Mouse (Mus musculus) frontal cortex, adult 2 months (tissue): ENCODE results near the gene Arpc1b. TPM values are rescaled to one million over a fixed set of nuclear protein-coding genes. Genes with fewer than 3 reads are reported as not detected.
"Not testable (repeated sequence)": the region's sequence is repeated elsewhere in the genome, so short reads cannot be mapped to it uniquely, and the experiment has no call there.

ENCODE experiments used
- DNase-seq, 2 experiments: peaks; one replicate each; pipeline ENCODE4 v3.0.0; 2022; ENCODE audit warnings: low spot score in 1 of 2; ENCODE audit errors: extremely low spot score in 1 of 2
- polyA plus RNA-seq: library from polyadenylated mRNA; depleted of rRNA; stranded (reverse); fragments of >200 nt; gene quantifications from 2 replicates; pipeline ENCODE4 v1.2.3, GENCODE M21; 2012; rRNA removed

Arpc1b gene
- 71.6 and 73.6 TPM in 2 replicates for polyA plus RNA-seq

DNA sequence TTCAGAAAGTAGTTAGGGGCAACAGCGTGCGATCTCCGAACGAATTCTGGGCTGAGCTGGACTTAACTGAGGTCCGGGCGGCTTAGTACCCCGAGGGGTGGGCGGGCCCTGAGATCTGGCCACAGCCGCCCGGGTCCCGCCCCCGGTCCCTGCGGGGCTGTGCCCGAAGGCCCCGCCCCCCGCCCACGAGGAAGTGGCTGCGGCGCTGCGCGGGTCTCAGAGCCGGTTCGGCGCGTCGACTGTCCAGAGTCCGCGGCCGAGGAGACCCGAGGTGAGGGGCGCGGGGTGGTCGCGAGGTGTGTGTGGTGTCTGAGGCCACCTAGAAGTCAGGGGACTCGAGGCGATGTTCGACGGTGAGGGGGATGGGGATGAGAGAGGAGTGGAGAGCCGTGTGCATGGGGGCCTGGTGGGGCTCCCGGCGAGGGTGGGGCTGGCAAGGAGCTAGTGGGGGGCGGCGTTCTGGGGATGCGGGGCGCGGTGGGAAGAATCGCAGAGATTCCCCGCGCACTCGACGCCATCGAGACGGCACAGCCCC lies at the start of gene Arpc1b:
Arpc1b (plus strand) TSS at position 145 of the 535 bp plus-strand sequence.
- DNase-seq = no peak

DNA sequence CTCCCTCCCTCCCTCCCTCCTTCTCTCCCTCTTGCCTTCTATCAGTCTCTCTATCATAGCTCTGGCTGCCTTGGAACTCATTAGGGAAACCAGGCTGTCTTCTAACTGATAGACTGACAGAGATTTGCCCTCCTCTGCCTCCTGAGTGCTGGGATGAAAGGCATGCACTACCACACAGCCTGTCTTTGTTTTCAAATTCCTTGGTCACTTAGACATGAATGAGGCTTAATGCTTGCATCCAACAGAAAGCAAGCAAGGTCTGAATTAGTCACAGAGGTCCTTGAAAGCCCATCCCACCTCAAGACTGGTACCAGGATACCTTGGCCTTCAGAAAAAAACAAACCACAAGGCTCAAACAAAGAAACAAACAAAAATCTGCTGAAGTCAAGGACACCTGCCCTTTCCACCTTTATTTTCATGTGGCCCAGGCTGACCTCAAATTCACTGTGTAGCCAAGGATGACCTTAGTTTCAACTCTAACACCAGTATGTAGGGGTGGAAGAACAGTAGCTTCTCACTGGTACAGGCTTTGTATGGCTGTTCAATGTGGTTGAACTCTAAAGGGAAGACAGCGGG lies 49.2 kb upstream of the Arpc1b start:
- no peak for DNase-seq

DNA sequence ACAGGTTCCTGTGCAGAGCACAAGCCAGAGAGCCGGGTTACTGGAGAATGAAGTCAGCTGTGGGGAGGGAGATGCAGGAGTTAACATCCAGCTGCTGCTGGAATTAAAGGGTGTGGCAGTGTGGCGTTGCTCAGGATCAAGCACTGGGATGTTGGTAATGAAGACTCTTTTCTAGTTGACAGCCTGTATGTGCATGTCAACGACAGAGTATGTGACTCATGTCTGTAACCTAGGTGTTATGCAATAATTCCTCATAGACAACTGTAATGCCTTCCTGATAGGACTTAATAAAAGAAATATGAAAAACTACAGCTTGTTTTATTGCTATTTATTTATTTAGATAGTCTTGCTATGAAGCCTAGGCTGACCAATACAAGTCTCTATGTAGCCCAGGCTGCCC lies 45.2 kb upstream of the Arpc1b start:
- no peak for DNase-seq

DNA sequence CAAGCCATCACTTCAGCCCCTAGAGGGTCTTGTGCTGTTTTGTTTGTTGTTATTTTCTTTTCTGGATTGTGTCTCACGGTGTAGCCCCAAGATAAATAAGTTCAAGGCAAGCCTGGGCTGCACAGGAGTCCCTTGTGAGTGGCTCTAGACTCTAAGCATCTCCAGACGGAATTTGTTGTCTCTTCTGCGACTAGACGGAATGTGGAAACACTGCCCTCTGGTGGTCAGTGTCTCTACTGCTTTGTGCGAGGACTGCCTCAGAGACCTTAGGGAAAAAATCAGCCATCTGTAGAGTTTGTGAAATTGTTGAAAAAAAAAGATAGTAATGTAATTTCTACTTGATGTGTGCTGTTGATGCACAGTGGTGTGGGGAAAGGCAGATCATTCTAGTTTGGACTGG lies 44.3 kb upstream of the Arpc1b start:
- peak in 1 of 2 experiments; percentile 90 for DNase-seq

DNA sequence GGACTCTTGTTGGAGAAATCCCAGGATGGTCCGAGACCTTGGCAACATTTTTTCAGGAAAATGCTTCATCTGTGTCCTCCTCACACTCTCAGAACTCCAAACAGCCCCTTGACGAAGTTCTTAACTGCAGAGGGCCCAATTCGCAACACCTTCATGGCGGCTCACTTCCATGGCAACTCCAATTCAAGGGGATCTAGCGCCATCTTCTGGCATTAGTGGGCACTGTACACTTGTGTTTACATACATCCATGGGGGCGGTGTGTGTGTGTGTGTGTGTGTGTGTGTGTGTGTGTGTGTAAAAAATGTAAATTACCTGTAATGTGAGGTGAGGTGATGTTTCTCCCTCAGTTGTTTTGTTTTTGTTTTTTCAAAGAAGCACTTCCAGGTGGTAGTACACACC lies 42.7 kb upstream of the Arpc1b start:
- no peak for DNase-seq

DNA sequence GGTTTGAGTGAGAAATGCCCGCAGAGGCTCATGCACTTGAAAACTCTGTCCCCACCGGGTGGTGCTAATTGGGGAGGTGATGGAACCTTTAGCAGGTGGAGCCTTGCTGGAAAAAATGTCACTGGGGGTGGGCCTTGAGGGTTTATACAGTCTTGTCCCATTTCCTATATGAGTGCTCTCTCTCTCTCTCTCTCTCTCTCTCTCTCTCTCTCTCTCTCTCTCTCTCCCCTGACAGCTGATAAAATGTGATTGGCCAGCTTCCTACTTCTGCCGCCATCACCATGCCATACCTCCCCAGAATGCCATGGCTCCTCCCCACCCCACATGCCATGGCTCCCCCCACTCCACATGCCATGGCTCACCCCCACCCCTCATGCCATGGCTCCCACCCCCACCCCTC lies 38.9 kb upstream of the Arpc1b start:
- DNase-seq = no peak

DNA sequence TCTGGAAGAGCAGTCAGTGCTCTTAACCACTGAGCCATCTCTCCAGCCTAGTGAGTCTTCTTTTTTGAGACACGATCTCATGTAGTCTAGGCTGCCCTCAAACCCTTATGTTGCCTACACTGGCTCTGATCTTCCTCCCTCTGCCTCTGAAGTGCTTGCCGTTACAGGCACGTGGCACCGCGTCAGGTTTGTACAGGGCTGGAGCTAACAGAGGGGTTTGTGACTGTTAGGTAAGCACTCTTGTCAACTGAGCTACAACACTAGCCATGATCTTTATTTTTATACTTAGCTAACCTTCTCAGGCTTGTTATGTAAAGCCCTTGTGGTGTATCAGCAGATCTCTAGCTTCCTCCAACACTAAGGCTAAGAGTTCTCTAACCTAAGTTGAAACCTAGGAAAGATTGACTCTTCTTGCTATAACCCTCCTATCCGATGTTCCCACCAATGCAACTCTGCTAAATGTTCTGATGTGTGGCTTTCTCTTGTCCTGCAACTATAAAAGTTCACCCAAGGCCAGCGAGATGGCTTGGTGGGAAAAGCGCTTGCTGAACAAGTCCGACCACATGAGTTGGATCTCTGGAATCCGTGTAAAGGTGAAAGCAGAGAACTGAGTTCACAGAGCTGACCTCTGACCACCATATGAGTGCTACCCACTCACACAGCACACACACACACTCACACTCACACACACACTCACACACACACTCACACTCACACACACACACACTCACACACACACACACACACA lies 32.0 kb upstream of the Arpc1b start:
- DNase-seq = no peak

DNA sequence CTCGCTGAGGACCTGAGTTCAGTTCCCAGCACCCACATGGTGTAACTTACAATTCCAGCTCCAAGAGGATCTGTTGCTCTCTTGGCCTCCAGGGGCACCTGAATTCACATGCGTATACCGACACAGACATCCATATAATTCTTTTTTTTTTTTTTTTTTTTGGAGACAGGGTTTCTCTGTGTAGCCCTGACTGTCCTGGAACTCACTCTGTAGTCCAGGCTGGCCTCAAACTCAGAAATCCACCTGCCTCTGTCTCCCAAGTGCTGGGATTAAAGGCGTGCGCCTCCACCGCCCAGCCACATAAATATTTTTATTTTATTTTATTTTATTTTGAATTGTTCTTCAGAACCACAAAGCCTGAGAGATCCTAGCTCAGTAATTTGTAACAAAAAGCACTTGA lies 30.8 kb upstream of the Arpc1b start:
- not testable (repeated sequence) for DNase-seq

DNA sequence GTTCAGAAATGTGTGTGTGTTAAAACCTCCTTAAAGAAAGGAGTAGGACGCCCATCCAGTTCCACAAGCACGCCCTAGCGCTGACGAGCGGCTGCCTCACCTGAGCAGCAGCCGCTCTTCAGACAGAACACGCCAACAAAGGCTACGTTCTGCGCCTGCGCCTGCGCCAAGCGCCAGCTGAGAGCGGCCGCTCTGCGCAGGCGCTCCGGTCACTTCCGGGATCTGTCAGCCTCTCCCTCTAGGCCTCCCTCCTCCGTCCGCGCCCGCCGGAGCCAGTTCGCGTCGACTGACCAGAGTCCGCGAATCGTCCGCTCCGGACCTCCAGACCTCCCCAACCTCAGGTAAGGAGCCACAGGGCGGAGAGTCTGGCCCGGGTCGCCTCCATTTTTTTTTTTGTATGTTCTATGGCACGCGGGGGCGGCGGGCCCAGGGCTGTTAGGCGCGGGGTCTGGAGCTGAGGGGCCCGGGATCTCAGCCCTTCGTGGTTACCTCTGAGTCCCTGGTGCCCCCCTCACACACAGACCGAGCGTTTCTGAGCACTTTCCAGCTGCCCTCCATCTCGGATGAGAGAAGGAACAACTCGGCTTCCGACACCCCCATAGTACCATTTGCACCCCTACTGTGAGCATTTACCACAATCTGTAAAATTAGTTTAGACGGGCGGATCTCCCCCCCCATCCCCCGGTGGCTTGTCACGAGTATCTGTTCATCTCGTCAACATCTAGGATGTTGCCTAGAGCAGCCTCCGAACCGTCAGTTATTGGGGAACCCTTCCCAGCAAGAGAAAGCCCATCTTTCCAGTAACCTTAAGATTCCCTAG lies 30.2 kb upstream of the Arpc1b start, which contains the start of the genes Arpc1a and Kpna7:
Arpc1a (plus strand) TSS at position 199 of the 820 bp plus-strand sequence.
Kpna7 (minus strand) TSS at position 399 of the 820 bp plus-strand sequence.
- peak; percentile 73 to 90 for DNase-seq

DNA sequence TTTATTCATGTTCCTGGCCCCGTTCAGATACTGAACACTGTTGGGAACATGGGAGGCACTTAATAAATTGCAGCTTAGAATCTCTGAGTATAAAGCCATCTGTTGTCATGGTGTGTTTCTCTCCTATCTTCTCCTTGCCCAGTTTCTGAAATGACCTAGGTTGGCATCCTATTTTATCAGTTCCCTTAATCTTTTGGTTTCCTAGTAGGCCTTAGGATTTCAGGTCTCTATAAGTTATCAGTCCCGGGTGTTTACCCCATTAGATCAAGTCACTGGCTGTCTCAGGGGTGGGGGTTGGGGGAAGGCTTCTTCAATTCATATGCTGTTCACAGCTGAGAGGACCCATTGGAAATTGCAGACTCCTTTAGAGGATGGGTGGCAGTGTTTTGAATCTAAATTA lies 29.2 kb upstream of the Arpc1b start:
- DNase-seq = no peak

DNA sequence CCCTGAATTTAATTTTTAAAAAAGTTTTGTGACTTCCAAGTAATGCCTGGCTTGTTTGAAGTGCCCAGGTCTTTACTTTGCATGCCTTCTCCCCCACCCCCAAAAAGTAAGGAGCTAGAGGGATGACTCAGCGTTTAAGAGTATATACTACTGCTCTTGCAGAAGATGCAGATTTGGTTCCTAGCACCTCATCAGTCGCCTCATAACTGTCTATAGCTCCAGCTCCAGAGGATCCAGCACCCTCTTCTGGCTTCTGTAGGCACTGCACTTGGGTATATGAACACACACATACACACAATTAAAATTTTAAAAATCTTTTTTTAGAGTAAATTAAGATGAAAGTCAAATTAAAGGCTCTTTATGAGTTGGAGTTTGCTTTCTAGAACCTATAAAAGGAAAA lies 25.8 kb upstream of the Arpc1b start:
- DNase-seq = no peak

DNA sequence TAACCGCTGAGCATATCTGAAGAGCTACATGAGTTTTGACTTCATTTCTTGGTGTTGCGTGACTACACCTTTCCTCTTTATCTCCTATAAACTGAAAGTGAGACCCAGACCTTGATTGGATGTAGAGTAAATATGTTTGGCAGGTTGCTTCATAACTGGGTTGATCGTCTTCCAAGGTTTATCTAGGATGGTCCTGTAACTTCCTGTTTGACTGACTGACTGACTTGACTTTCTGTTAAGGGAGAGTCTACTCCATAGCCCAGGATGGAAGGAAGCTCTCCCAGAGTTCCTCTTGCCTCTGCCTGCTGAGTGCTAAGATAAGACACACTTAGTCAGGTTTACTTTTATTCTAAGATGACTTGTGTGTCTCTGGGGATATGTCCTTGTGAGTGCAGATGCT lies 24.1 kb upstream of the Arpc1b start:
- DNase-seq = no peak

DNA sequence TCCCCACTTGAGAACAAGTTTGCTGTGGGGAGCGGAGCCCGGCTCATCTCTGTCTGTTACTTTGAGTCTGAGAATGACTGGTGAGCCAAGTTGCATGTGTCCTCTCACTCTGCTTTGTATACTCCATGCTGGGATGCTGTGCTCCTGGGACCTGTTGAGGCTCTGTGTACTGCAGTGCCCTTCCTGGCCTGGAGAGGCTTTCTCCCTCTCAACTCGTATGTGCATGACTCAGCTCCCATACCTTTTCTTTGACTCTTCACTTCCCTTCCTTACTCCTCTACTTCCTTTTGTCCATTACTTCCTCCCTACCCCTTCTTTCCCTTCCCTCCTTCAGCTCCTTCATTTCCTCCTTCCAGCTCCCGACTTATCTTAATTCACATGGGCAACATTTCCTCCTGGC lies 17.8 kb upstream of the Arpc1b start:
- no peak for DNase-seq

DNA sequence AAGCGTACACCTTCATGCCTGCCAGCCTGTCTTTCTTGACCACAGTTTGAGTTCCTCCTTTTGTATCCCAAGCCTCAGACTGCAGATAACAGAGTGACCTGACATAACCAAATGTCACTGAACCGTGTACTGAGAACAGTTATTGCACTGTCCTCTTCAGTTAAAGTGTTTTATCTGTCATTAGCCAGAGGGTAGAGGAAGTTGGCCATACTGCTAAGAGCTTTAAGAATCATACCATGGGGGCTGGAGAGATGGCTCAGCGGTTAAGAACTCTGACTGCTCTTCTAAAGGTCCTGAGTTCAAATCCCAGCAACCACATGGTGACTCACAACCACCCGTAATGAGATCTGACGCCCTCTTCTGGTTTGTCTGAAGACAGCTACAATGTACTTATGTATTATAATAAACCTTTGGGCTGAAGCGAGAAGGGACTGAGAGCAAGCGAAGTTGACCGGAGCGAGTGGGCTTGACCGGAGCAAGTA lies 15.6 kb upstream of the Arpc1b start:
- DNase-seq = no peak

DNA sequence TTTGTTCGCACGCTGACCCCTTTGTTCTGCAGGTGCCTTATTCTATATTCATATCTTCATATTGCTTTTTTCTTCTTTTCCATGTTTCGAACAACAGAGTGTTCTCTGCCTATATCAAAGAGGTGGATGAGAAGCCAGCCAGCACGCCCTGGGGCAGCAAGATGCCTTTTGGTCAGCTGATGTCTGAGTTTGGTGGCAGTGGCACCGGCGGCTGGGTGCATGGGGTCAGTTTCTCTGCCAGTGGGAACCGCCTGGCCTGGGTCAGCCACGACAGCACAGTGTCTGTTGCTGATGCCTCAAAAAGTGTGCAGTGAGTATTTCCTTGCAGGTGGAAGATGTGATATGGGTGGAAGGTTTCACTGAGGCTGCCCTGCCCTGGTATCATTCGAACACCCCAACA lies 13.1 kb upstream of the Arpc1b start:
- no peak for DNase-seq

DNA sequence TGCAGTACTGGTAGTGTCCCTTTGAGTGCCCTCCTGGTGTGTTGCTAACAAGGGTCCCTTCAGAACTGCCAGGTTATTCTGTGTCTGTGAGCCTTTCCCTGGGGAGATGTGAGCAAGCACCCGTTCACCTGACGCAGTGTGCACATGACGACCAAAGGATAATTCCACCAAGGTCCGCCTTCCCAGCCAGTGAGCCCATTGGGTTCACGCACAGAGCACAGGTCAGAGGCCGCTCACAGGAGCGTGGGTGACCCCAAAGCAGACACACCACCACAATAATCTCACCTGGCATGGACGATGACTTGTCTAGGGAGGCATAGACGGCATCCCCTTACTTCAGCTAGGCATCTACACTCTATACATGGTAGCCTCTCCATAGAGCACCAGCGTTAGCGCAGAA lies 12.6 kb upstream of the Arpc1b start:
- not testable (repeated sequence) for DNase-seq

DNA sequence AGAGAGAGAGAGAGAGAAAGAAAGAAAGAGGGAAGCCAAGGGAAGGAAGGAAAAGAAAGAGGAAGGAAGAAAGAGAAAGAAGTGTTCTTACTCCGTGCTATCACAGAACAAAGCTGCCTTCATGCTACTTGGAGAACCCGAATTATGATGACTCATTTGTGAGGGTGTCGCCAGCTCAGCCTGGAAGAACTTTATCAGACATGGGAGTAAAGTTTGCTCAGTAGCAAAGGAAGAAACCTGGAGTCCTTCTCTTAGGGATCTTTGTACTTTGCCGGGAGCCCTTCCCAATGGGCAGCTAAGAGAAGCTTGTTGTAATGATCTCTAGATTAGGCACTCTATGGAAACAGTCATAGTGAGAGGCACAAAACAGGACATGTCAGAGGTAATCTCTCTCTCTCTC lies 11.3 kb upstream of the Arpc1b start:
- DNase-seq = peak in 1 of 2 experiments; percentile 58

DNA sequence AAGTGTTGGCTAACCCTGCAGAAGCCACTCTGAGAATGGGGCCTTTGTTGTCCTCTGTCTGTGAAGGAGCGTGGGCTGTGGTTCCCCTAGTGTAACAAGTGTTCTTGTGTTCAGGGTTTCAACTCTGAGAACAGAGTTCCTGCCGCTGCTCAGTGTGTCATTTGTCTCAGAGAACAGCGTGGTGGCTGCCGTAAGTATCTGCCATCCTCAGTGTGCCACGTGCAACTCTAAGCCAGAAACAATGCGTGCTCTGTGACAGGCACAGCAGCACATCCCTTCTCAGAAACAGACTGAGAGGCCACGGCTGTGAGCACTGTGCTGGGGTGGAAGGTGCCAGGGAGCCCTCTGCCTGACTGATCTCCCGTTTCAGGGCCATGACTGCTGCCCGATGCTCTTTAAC lies 9.7 kb upstream of the Arpc1b start:
- peak in 1 of 2 experiments; percentile 37 for DNase-seq

DNA sequence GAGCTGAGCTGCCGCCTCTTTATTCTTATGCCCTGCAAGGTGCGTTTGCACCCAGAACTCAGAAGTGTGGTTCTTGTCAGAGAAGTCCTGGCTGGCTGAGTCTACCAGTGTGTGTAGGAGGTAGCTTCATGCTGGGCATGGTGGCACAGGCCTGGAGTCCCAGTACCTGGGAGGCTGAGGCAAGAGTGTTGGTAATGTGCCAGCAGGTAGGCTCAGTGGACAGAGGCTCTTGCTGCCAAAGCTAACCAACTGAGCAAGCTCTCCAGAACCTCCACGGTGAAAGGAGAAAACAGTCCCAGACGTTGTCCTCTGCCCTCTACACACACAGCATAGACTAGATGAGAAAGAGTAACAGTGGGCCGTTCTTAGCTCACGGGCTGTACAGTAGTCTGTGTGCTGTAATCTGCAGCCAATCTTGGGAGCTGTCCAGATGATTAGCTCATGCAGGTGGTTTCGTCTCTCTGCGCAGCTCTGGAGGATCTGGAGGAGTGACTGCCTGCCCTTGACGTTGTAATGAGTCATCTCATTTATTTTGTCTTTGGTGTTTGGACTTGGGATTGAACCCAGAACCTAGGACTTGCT lies 8.2 kb upstream of the Arpc1b start:
- no peak for DNase-seq

DNA sequence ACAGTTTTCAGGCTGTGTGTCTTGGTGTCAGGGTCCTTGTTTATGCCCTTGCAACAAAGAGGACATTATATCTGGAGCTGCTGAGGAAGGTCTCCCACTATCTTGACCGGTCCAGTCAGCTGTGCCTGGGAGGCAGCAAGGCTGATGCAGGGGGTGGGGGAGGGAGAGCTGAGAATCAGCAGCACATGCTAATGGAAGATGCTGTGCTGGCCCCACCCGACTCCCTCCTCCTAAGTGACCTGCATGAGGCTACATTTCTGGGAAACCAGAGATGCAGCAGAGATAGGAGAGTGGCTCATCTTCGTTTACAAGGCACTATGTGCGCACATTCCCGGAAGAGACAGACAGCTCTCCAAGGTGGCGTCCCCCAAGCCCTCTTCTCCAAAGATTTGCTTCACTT lies 3.6 kb upstream of the Arpc1b start:
- no peak for DNase-seq

DNA sequence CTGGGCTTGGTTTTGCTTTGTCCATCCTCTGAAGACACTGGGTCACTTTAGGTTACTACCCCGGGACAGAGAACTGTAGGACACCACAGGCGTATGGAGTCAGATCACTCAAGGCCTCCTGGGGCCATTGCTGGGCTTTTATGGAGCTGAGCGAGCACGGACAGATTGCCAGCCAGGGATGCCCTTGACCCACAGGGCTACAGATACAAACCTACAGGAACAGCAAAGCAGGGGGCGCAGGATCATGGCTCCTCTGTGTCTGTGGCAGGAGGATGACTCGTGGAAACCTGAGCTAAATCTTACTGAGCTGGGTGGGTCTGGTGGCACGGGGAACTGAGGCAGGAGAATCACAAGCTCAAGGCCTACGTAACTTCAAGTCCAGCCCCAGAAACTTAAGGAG lies 1.4 kb upstream of the Arpc1b start:
- DNase-seq = no peak
